Mouse (Mus musculus): ENCODE measurements around the gene Hivep3. TPM values are rescaled to one million over a fixed set of nuclear protein-coding genes. Genes with fewer than 3 reads are reported as not detected.

Hivep3 gene
- polyA plus RNA-seq, 1 experiment, result 1.4 TPM

DNA sequence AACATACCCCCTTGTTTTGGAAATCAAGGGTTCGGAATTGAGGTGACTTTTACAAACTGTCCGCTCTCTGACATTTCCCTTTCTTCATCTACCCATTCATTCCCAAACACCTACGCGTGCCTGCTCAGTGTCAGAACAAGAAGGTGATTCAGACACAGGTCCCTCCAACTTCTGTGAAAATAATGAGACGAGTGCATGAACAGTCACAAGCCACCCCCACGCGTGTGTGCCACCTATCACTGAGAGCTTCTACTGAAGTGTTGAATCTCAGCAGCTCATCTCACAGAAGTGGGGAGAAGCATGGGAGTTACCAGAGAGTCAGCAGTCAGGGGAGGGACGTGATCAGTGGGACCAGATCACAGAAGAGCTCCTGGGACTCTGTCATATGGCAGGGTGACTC, 343.7 kb downstream of the Hivep3 start:
- TF ChIP-seq MAX (IDR thresholded peaks at IDR 0.05) (no peak), CTCF (IDR thresholded peaks at IDR 0.05; ENCODE audit: control insufficient read depth, insufficient read depth, insufficient read length) (no peak), FOSL1 (IDR thresholded peaks at IDR 0.05; ENCODE audit: insufficient read depth, low read length, poor library complexity, severe bottlenecking) (no peak), CEBPB (IDR thresholded peaks at IDR 0.05; ENCODE audit: low read depth) (no peak), MYOG (IDR thresholded peaks at IDR 0.05; ENCODE audit: control insufficient read depth, extremely low read depth, insufficient read length) (no peak), MYOD1 (IDR thresholded peaks at IDR 0.05; ENCODE audit: control insufficient read depth, insufficient read length, low read depth) (no peak), USF1 (IDR thresholded peaks at IDR 0.05; ENCODE audit: low read depth) (no peak)
- no peaks in the 10 kb centered on the region for H3K27me3 ChIP-seq (ENCODE audit: control insufficient read depth, insufficient read depth, insufficient read length)

DNA sequence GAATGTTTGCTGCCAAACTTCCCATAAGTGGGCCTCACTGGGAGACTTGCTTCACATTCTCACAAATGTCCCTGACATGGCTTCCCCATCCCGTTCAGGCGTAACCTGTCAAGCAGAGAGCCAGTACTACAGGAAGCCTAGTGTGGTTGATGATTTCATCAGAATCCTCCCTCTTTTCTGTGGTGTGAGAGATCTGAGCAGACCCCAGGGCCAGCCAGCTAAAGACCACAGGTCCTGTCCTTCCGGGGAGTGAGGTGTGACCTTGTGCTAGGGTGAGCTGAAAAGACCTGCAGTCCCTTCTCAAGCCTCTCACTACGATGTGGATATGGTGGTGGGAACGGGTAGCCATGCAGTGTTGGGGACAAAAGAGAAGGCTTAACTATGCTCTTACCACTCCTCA, 348.9 kb downstream of the Hivep3 start:
- Histone ChIP-seq H3K36me3 (ENCODE audit: control insufficient read depth, insufficient read depth) (no peaks in the 10 kb centered on the region), H3K79me2 (ENCODE audit: control insufficient read depth, insufficient read depth) (no peaks in the 10 kb centered on the region), H3ac (ENCODE audit: control insufficient read depth, insufficient read length, low read depth) (no peak overlapping the region), H3K4me3 (ENCODE audit: insufficient read depth, poor library complexity, severe bottlenecking) (no peak overlapping the region), H3K27me3 (ENCODE audit: control insufficient read depth, insufficient read depth, insufficient read length) (no peaks in the 10 kb centered on the region), H3K79me3 (ENCODE audit: low read depth) (no peaks in the 10 kb centered on the region)
- TF ChIP-seq MYOG (IDR thresholded peaks at IDR 0.05; ENCODE audit: control insufficient read depth, extremely low read depth, insufficient read length), result no peak
- TF ChIP-seq FOSL1 (IDR thresholded peaks at IDR 0.05; ENCODE audit: insufficient read depth, low read length, poor library complexity, severe bottlenecking), result no peak
- no peak for TF ChIP-seq USF1 (IDR thresholded peaks at IDR 0.05; ENCODE audit: low read depth)
- no peak for TF ChIP-seq CEBPB (IDR thresholded peaks at IDR 0.05; ENCODE audit: low read depth)
- TF ChIP-seq MAX (IDR thresholded peaks at IDR 0.05), result no peak
- no peak for TF ChIP-seq CTCF (IDR thresholded peaks at IDR 0.05; ENCODE audit: control insufficient read depth, insufficient read depth, insufficient read length)
- TF ChIP-seq MYOD1 (IDR thresholded peaks at IDR 0.05; ENCODE audit: control insufficient read depth, insufficient read length, low read depth), result no peak

More for the DNA sequence above, 343.7 kb downstream of the Hivep3 start:
- H3ac ChIP-seq (ENCODE audit: control insufficient read depth, insufficient read length, low read depth), result no peak overlapping the region
- H3K4me3 ChIP-seq (ENCODE audit: insufficient read depth, poor library complexity, severe bottlenecking), result no peak overlapping the region
- H3K79me2 ChIP-seq (ENCODE audit: control insufficient read depth, insufficient read depth), result no peaks in the 10 kb centered on the region
- H3K36me3 ChIP-seq (ENCODE audit: control insufficient read depth, insufficient read depth), result no peaks in the 10 kb centered on the region
- H3K79me3 ChIP-seq (ENCODE audit: low read depth), result no peaks in the 10 kb centered on the region

DNA sequence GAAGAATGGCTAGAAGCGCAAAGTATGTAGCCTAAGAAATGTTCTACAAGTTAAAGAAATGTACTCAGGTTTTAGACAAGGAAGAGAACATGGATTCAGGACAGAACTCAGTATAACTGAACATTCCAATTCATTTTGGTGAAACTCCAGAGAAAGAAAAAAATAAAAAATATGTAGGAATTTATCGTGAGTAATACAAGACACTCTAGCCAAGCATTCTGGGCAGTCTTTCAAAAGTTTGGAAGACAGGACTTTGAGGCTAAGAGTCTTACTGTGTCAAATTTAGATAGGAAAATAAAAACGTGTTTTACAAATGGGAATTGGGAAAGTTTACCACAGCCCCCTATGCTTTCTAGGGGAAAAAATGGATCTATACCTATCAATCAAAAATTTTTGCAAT, 350.1 kb downstream of the Hivep3 start:
- no peak overlapping the region for H3ac ChIP-seq (ENCODE audit: control insufficient read depth, insufficient read length, low read depth)
- H3K36me3 ChIP-seq (ENCODE audit: control insufficient read depth, insufficient read depth), result no peaks in the 10 kb centered on the region
- H3K79me2 ChIP-seq (ENCODE audit: control insufficient read depth, insufficient read depth), result no peaks in the 10 kb centered on the region
- TF ChIP-seq CTCF (IDR thresholded peaks at IDR 0.05; ENCODE audit: control insufficient read depth, insufficient read depth, insufficient read length) (no peak), CEBPB (IDR thresholded peaks at IDR 0.05; ENCODE audit: low read depth) (no peak), MAX (IDR thresholded peaks at IDR 0.05) (no peak), MYOD1 (IDR thresholded peaks at IDR 0.05; ENCODE audit: control insufficient read depth, insufficient read length, low read depth) (no peak), FOSL1 (IDR thresholded peaks at IDR 0.05; ENCODE audit: insufficient read depth, low read length, poor library complexity, severe bottlenecking) (no peak), USF1 (IDR thresholded peaks at IDR 0.05; ENCODE audit: low read depth) (no peak), MYOG (IDR thresholded peaks at IDR 0.05; ENCODE audit: control insufficient read depth, extremely low read depth, insufficient read length) (no peak)
- no peaks in the 10 kb centered on the region for H3K27me3 ChIP-seq (ENCODE audit: control insufficient read depth, insufficient read depth, insufficient read length)
- no peaks in the 10 kb centered on the region for H3K79me3 ChIP-seq (ENCODE audit: low read depth)
- no peak overlapping the region for H3K4me3 ChIP-seq (ENCODE audit: insufficient read depth, poor library complexity, severe bottlenecking)

DNA sequence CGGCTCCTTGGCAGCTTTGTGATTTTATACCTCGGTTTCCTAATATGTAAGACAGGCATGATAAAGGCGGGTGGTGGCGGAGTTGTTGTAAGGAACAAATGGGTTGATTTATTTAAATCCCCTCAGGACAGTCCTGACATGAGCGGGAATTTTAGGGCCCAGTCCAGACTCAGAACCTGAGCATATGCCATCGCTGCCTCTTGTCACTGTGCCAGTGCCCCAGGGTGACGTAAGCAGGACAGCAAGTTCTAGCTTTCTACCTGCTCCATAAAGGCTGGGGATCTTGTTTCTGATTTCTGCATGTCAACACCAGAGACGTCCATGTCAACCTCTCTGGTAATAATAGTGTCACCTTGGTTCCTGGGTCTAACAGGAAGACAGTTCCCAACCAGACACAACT, 356.0 kb downstream of the Hivep3 start:
- H3K36me3 ChIP-seq (ENCODE audit: control insufficient read depth, insufficient read depth), result no peaks in the 10 kb centered on the region
- TF ChIP-seq MAX (IDR thresholded peaks at IDR 0.05) (no peak), MYOG (IDR thresholded peaks at IDR 0.05; ENCODE audit: control insufficient read depth, extremely low read depth, insufficient read length) (no peak), USF1 (IDR thresholded peaks at IDR 0.05; ENCODE audit: low read depth) (no peak), FOSL1 (IDR thresholded peaks at IDR 0.05; ENCODE audit: insufficient read depth, low read length, poor library complexity, severe bottlenecking) (no peak), CEBPB (IDR thresholded peaks at IDR 0.05; ENCODE audit: low read depth) (no peak), CTCF (IDR thresholded peaks at IDR 0.05; ENCODE audit: control insufficient read depth, insufficient read depth, insufficient read length) (no peak), MYOD1 (IDR thresholded peaks at IDR 0.05; ENCODE audit: control insufficient read depth, insufficient read length, low read depth) (no peak)
- H3K79me2 ChIP-seq (ENCODE audit: control insufficient read depth, insufficient read depth), result no peaks in the 10 kb centered on the region
- no peak overlapping the region for H3K4me3 ChIP-seq (ENCODE audit: insufficient read depth, poor library complexity, severe bottlenecking)
- H3K79me3 ChIP-seq (ENCODE audit: low read depth), result no peaks in the 10 kb centered on the region
- H3K27me3 ChIP-seq (ENCODE audit: control insufficient read depth, insufficient read depth, insufficient read length), result no peaks in the 10 kb centered on the region
- no peak overlapping the region for H3ac ChIP-seq (ENCODE audit: control insufficient read depth, insufficient read length, low read depth)

- Histone ChIP-seq H3K27me3 (ENCODE audit: control insufficient read depth, insufficient read depth, insufficient read length) (no peaks in the 10 kb centered on the region), H3K79me3 (ENCODE audit: low read depth) (no peaks in the 10 kb centered on the region), H3K79me2 (ENCODE audit: control insufficient read depth, insufficient read depth) (no peaks in the 10 kb centered on the region), H3ac (ENCODE audit: control insufficient read depth, insufficient read length, low read depth) (no peak overlapping the region), H3K4me3 (ENCODE audit: insufficient read depth, poor library complexity, severe bottlenecking) (no peak overlapping the region), H3K36me3 (ENCODE audit: control insufficient read depth, insufficient read depth) (no peaks in the 10 kb centered on the region)
- TF ChIP-seq MYOD1 (IDR thresholded peaks at IDR 0.05; ENCODE audit: control insufficient read depth, insufficient read length, low read depth) (no peak), MYOG (IDR thresholded peaks at IDR 0.05; ENCODE audit: control insufficient read depth, extremely low read depth, insufficient read length) (no peak), CTCF (IDR thresholded peaks at IDR 0.05; ENCODE audit: control insufficient read depth, insufficient read depth, insufficient read length) (no peak), MAX (IDR thresholded peaks at IDR 0.05) (no peak), USF1 (IDR thresholded peaks at IDR 0.05; ENCODE audit: low read depth) (no peak), FOSL1 (IDR thresholded peaks at IDR 0.05; ENCODE audit: insufficient read depth, low read length, poor library complexity, severe bottlenecking) (no peak), CEBPB (IDR thresholded peaks at IDR 0.05; ENCODE audit: low read depth) (no peak)
These were observed 358.6 kb downstream of the Hivep3 start for GRCm38 (mm10) chr4:120091997-120092783.
